Mouse (Mus musculus) CD4-positive, CD25-positive, alpha-beta regulatory T cell, adult 9 weeks (primary cell): Measurements from ENCODE around the gene Hdx. TPM values are rescaled to one million over a fixed set of nuclear protein-coding genes. Genes with fewer than 3 reads are reported as not detected.

ENCODE experiments used
- polyA plus RNA-seq: library from polyadenylated mRNA; unstranded; fragments of 100-300 nt; shearing (Covaris generic); gene quantifications from one replicate; pipeline ENCODE4 v1.2.1, GENCODE M21; 2017

Hdx gene
- not detected for polyA plus RNA-seq

GRCm38 (mm10) chrX:111696356-111697282 is at the start of gene Hdx:
TSS of gene Hdx (minus strand) at chrX:111697079.

GRCm38 (mm10) chrX:111537859-111538258 is 159.0 kb downstream of the Hdx start, which contains the start of gene Rps6ka6:
TSS of gene Rps6ka6 (minus strand) at chrX:111537959.

Other genes with a start within 250 kb of the Hdx start
- gene Rps6ka6, start 159.1 kb downstream of the Hdx start, polyA plus RNA-seq, result not detected
- gene Gm45194, start 194.3 kb upstream of the Hdx start, polyA plus RNA-seq, result not detected